Mouse (Mus musculus) hindbrain, embryonic 12.5 days (tissue): ENCODE results near the gene Eif2s2. TPM values are rescaled to one million over a fixed set of nuclear protein-coding genes. Genes with fewer than 3 reads are reported as not detected.

Source experiments
- polyA plus RNA-seq: library from polyadenylated mRNA; unstranded; fragments of >200 nt; fragmentation: Nextera tagmentation; extraction: Ambion mirVana; gene quantifications from 2 replicates; pipeline ENCODE4 v1.2.1, GENCODE M21; 2016

Eif2s2 gene
- polyA plus RNA-seq, 1 experiment from 2014 or later = 93.1 TPM

Other genes starting within 250 kb of the Eif2s2 start
- gene Chmp4b, start 241.2 kb downstream of the Eif2s2 start, polyA plus RNA-seq = 26.6 and 28.4 TPM in 2 replicates
- gene Gm14214, start 122.9 kb downstream of the Eif2s2 start, polyA plus RNA-seq = 0.36 TPM in 1 of 2 replicates, not detected in the other
- 34.1 and 37.7 TPM in 2 replicates for gene Raly, start 101.8 kb downstream of the Eif2s2 start, polyA plus RNA-seq
- gene a, start 101.5 kb downstream of the Eif2s2 start, polyA plus RNA-seq = 1.7 and 3.0 TPM in 2 replicates
- gene Gm14226, start 125.3 kb upstream of the Eif2s2 start, polyA plus RNA-seq = 0.62 and 0.95 TPM in 2 replicates
- 48.8 and 49.7 TPM in 2 replicates for gene Ahcy, start 181.6 kb upstream of the Eif2s2 start, polyA plus RNA-seq
- 60.3 and 68.5 TPM in 2 replicates for gene Itch, start 240.6 kb upstream of the Eif2s2 start, polyA plus RNA-seq